Mouse (Mus musculus): ENCODE data around the gene Mettl23. TPM values are rescaled to one million over a fixed set of nuclear protein-coding genes. Genes with fewer than 3 reads are reported as not detected.

The Mettl23 gene
- polyA plus RNA-seq, 1 experiment from 2014 or later: 60.6 TPM

GRCm38 (mm10) chr11:116871538-116871937, 28.5 kb downstream of the Mettl23 start:
- Histone ChIP-seq H3K27me3 (ENCODE audit: insufficient read depth, low read length) (no peaks in the 10 kb centered on the region), H3K9me3 (ENCODE audit: low read length) (no peaks in the 10 kb centered on the region), H3K36me3 (ENCODE audit: insufficient read depth, low read length) (peaks cover 35% of the 10 kb centered on the region), H3K4me2 (replicated peaks; ENCODE audit: low read depth, low read length) (no peak overlapping the region), H3K9ac (replicated peaks; ENCODE audit: low read length) (no peak overlapping the region), H3K4me3 (ENCODE audit: low read length) (no peak overlapping the region), H3K4me1 (ENCODE audit: insufficient read depth, low read length) (no peaks in the 10 kb centered on the region), H3K27ac (ENCODE audit: low read length) (no peak overlapping the region)
- 89% methylated on average over 9 of the region's 9 CpGs for WGBS
- no peak for ATAC-seq (ENCODE audit: low FRiP score, low TSS enrichment)

GRCm38 (mm10) chr11:116873987-116874386, 30.9 kb downstream of the Mettl23 start:
- H3K36me3 ChIP-seq (ENCODE audit: insufficient read depth, low read length): peaks cover 30% of the 10 kb centered on the region
- no peaks in the 10 kb centered on the region for H3K9me3 ChIP-seq (ENCODE audit: low read length)
- WGBS: 86% methylated on average over 20 of the region's 20 CpGs
- H3K4me2 ChIP-seq (replicated peaks; ENCODE audit: low read depth, low read length): no peak overlapping the region
- H3K9ac ChIP-seq (replicated peaks; ENCODE audit: low read length): no peak overlapping the region
- no peak for ATAC-seq (ENCODE audit: low FRiP score, low TSS enrichment)
- H3K27me3 ChIP-seq (ENCODE audit: insufficient read depth, low read length): no peaks in the 10 kb centered on the region
- H3K4me1 ChIP-seq (ENCODE audit: insufficient read depth, low read length): no peaks in the 10 kb centered on the region
- no peak overlapping the region for H3K27ac ChIP-seq (ENCODE audit: low read length)
- H3K4me3 ChIP-seq (ENCODE audit: low read length): no peak overlapping the region

- ATAC-seq (ENCODE audit: low FRiP score, low TSS enrichment): peak; percentile 19; the same call in 1 of the 2 replicates
- WGBS: 82% methylated on average over 8 of the region's 8 CpGs
- no peaks in the 10 kb centered on the region for H3K4me1 ChIP-seq (ENCODE audit: insufficient read depth, low read length)
These were observed 35.4 kb downstream of the Mettl23 start for GRCm38 (mm10) chr11:116878454-116878853.

GRCm38 (mm10) chr11:116880839-116881238, 37.8 kb downstream of the Mettl23 start:
- ATAC-seq (ENCODE audit: low FRiP score, low TSS enrichment): no peak
- no peak overlapping the region for H3K27ac ChIP-seq (ENCODE audit: low read length)
- no peak overlapping the region for H3K4me3 ChIP-seq (ENCODE audit: low read length)
- H3K27me3 ChIP-seq (ENCODE audit: insufficient read depth, low read length): no peaks in the 10 kb centered on the region
- no peaks in the 10 kb centered on the region for H3K9me3 ChIP-seq (ENCODE audit: low read length)
- no peak overlapping the region for H3K4me2 ChIP-seq (replicated peaks; ENCODE audit: low read depth, low read length)
- no peak overlapping the region for H3K9ac ChIP-seq (replicated peaks; ENCODE audit: low read length)
- WGBS: 65% methylated on average over 7 of the region's 7 CpGs
- H3K36me3 ChIP-seq (ENCODE audit: insufficient read depth, low read length): no peaks in the 10 kb centered on the region
- peaks cover 6% of the 10 kb centered on the region for H3K4me1 ChIP-seq (ENCODE audit: insufficient read depth, low read length)

More at GRCm38 (mm10) chr11:116878454-116878853, 35.4 kb downstream of the Mettl23 start:
- Histone ChIP-seq H3K9me3 (ENCODE audit: low read length) (no peaks in the 10 kb centered on the region), H3K27ac (ENCODE audit: low read length) (no peak overlapping the region), H3K4me3 (ENCODE audit: low read length) (no peak overlapping the region), H3K9ac (replicated peaks; ENCODE audit: low read length) (no peak overlapping the region), H3K27me3 (ENCODE audit: insufficient read depth, low read length) (no peaks in the 10 kb centered on the region), H3K4me2 (replicated peaks; ENCODE audit: low read depth, low read length) (no peak overlapping the region), H3K36me3 (ENCODE audit: insufficient read depth, low read length) (peaks cover 13% of the 10 kb centered on the region)

GRCm38 (mm10) chr11:116881440-116881839, 38.4 kb downstream of the Mettl23 start:
- Histone ChIP-seq H3K4me2 (replicated peaks; ENCODE audit: low read depth, low read length) (no peak overlapping the region), H3K4me1 (ENCODE audit: insufficient read depth, low read length) (peaks cover 8% of the 10 kb centered on the region), H3K9ac (replicated peaks; ENCODE audit: low read length) (no peak overlapping the region), H3K4me3 (ENCODE audit: low read length) (no peak overlapping the region), H3K27ac (ENCODE audit: low read length) (no peak overlapping the region), H3K36me3 (ENCODE audit: insufficient read depth, low read length) (no peaks in the 10 kb centered on the region), H3K27me3 (ENCODE audit: insufficient read depth, low read length) (no peaks in the 10 kb centered on the region), H3K9me3 (ENCODE audit: low read length) (no peaks in the 10 kb centered on the region)
- no peak for ATAC-seq (ENCODE audit: low FRiP score, low TSS enrichment)
- WGBS: 68% methylated on average over 5 of the region's 5 CpGs

GRCm38 (mm10) chr11:116882446-116882845, 39.4 kb downstream of the Mettl23 start:
- Histone ChIP-seq H3K4me3 (ENCODE audit: low read length) (no peak overlapping the region), H3K9ac (replicated peaks; ENCODE audit: low read length) (no peak overlapping the region), H3K4me1 (ENCODE audit: insufficient read depth, low read length) (peaks cover 8% of the 10 kb centered on the region), H3K27ac (ENCODE audit: low read length) (no peak overlapping the region), H3K36me3 (ENCODE audit: insufficient read depth, low read length) (no peaks in the 10 kb centered on the region), H3K4me2 (replicated peaks; ENCODE audit: low read depth, low read length) (no peak overlapping the region), H3K27me3 (ENCODE audit: insufficient read depth, low read length) (no peaks in the 10 kb centered on the region), H3K9me3 (ENCODE audit: low read length) (no peaks in the 10 kb centered on the region)
- 81% methylated on average over 10 of the region's 10 CpGs for WGBS
- ATAC-seq (ENCODE audit: low FRiP score, low TSS enrichment): no peak

- no peak for ATAC-seq (ENCODE audit: low FRiP score, low TSS enrichment)
- Histone ChIP-seq H3K27me3 (ENCODE audit: insufficient read depth, low read length) (no peaks in the 10 kb centered on the region), H3K36me3 (ENCODE audit: insufficient read depth, low read length) (no peaks in the 10 kb centered on the region), H3K4me1 (ENCODE audit: insufficient read depth, low read length) (peaks cover 8% of the 10 kb centered on the region), H3K9me3 (ENCODE audit: low read length) (no peaks in the 10 kb centered on the region), H3K4me3 (ENCODE audit: low read length) (no peak overlapping the region), H3K9ac (replicated peaks; ENCODE audit: low read length) (no peak overlapping the region), H3K4me2 (replicated peaks; ENCODE audit: low read depth, low read length) (no peak overlapping the region), H3K27ac (ENCODE audit: low read length) (no peak overlapping the region)
- 91% methylated on average over 6 of the region's 6 CpGs for WGBS
These were observed 41.0 kb downstream of the Mettl23 start for GRCm38 (mm10) chr11:116884061-116884460.

- ATAC-seq (ENCODE audit: low FRiP score, low TSS enrichment): peak; percentile 74
- Histone ChIP-seq H3K4me3 (ENCODE audit: low read length) (peak overlapping the region; percentile 36), H3K9me3 (ENCODE audit: low read length) (no peaks in the 10 kb centered on the region), H3K27me3 (ENCODE audit: insufficient read depth, low read length) (no peaks in the 10 kb centered on the region), H3K9ac (replicated peaks; ENCODE audit: low read length) (peak overlapping the region; percentile 32), H3K27ac (ENCODE audit: low read length) (no peak overlapping the region), H3K36me3 (ENCODE audit: insufficient read depth, low read length) (no peaks in the 10 kb centered on the region), H3K4me2 (replicated peaks; ENCODE audit: low read depth, low read length) (peak overlapping the region; percentile 56), H3K4me1 (ENCODE audit: insufficient read depth, low read length) (peaks cover 8% of the 10 kb centered on the region)
- 2% methylated on average over 26 of the region's 28 CpGs for WGBS
These were observed 42.4 kb downstream of the Mettl23 start for GRCm38 (mm10) chr11:116885275-116886151.

GRCm38 (mm10) chr11:116887136-116887535, 44.1 kb downstream of the Mettl23 start:
- no peaks in the 10 kb centered on the region for H3K36me3 ChIP-seq (ENCODE audit: insufficient read depth, low read length)
- no peak overlapping the region for H3K4me3 ChIP-seq (ENCODE audit: low read length)
- no peak overlapping the region for H3K27ac ChIP-seq (ENCODE audit: low read length)
- ATAC-seq (ENCODE audit: low FRiP score, low TSS enrichment): no peak
- no peaks in the 10 kb centered on the region for H3K27me3 ChIP-seq (ENCODE audit: insufficient read depth, low read length)
- no peak overlapping the region for H3K4me2 ChIP-seq (replicated peaks; ENCODE audit: low read depth, low read length)
- no peaks in the 10 kb centered on the region for H3K9me3 ChIP-seq (ENCODE audit: low read length)
- 72% methylated on average over 5 of the region's 5 CpGs for WGBS
- no peak overlapping the region for H3K9ac ChIP-seq (replicated peaks; ENCODE audit: low read length)
- H3K4me1 ChIP-seq (ENCODE audit: insufficient read depth, low read length): peaks cover 8% of the 10 kb centered on the region

Measured in kidney, embryonic 16.5 days (tissue).